Mouse (Mus musculus) left cerebral cortex, adult 8-10 months (tissue): ENCODE measurements around the gene Rasgrf2. TPM values are rescaled to one million over a fixed set of nuclear protein-coding genes. Genes with fewer than 3 reads are reported as not detected.

Experiments used
- DNase-seq, 2 experiments: peaks; one replicate each; pipeline ENCODE4 v3.0.0; 2022; ENCODE audit warnings: low spot score in 2 of 2
- total RNA-seq, 4 experiments: library from RNA; stranded (reverse); gene quantifications; 2 replicates each; pipeline ENCODE4 v1.2.4; 2022

The Rasgrf2 gene
- total RNA-seq, 4 experiments from 2014 or later: 152 to 186 (median 172) TPM

DNA sequence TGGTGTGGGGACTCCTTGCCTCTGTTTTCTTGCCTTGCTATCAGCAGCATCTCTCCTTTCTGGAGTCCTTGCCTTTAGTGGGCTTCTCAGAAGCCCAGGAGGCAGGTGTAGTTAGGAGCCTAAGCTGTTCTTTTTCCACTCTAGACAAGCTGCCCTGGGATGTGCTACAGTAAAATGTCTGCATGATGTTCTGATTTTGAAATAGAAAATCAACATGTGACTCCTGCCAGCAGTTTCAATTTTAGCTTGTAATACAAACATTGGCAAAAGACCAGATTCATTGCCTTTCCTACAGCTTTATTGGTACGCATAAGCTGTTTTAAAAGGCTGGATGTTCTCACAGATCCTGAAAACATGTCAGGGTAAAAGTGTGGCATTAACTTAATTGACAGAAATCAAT, 176.3 kb downstream of the Rasgrf2 start:
- DNase-seq: no peak

DNA sequence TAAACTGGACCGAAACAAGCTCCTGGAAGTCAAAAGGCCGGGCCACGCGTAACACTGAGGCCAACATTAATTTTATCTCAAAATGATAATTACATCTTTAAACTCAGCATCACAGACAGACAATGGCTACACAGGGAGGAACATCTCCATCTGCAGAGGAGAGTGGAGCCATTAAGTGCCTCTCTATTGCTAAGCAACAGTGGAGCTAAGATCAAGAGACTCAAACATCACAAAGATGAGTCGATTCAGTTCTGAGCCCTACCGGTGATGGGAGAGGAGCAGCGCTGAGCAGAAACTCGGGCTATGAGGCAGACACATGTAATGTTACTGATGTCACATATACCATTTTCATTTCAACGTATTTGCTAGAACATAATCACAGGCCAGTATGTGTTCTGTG, 191.3 kb downstream of the Rasgrf2 start:
- DNase-seq: no peak

DNA sequence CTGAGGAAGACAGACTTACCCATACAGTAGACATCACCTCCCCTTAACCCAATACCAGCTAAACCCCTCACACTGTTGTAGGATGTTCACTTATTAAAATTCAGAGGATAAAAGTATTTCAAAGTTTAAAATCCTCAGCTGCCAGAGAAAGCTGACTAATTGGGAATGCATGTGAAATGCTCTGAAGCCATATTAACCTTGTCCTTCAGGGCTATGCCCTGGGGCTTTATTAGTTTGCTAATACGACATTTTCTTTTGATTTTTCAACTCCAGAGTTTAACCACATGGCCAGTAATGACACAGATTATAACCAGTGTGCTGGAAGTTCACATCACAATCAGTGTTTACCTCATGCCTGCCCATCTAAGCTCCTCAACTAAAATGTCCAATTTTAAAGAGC, 192.6 kb downstream of the Rasgrf2 start:
- no peak for DNase-seq

DNA sequence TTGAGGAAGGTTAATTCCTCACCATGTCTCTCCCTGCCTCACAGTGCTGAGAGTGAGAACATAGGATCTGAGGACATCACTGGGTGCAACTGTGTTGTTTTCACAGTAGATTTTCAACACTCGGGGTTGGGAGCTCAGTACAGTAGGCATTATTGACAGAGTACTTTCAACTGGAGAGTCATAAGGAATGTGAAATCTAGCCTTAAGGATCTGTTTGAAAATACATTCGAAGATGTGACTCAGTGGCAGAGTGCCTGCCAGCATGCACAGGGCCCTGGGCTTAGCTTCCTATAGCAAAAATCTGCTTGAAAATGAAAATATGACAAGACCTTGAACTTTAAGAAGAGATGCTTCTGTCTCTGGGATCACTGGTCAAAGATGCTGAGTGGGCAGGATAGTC, 194.2 kb downstream of the Rasgrf2 start:
- no peak for DNase-seq

DNA sequence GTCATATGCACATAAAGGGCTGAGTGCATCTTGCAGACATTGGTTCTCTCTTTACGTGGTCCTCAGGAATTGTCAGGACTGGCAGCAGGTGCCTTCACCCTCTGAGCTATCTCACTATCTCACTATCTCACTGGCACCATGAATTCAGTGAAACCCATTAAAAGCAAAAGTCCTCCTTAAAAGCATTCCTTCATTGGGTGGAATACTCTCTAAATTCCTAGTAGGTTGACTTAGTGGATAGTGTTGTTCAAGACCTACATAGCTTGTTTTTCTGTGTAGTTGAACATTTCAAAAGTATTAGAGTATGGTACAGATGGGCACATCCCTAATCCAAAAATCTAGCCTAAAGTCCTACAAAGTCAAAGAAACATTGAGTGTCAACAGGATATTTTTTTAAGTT, 199.3 kb downstream of the Rasgrf2 start:
- no peak for DNase-seq

DNA sequence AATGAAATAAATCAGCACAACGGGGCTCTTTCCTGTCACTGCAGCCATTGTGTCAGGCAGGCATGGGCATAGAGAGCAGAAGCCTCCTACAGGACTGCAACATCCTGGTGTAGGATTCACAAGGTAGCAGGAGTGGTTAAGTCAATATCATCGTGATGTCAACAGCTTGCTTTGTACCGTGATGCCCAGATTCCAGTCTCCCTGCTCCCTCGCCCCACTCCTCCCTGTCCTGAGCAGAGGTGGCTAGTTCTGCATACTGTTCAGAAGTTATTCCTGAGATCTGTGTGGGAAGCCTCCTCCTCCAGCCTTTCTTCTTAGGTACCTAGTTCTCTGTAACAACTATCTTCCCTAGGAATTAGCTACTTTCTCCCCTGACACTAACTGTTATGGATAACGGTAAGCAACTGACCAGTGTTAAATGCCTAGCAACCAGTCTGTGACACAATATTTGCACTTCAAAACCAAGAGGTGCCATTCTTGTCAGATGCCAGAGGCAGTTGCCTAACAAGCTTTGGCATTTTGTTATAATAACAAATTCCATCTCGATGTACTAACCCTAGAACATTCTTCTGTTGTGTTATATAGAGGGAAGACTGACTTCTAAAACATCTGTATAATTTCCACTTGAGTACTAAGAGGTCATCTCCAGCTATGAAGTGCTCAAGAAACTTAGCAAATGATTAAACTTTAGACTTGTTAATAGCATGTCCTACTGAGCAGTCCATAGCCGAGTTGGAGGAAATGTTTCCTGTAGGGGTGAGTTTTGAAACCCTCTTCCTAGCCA, 201.3 kb downstream of the Rasgrf2 start:
- peak in 1 of 2 experiments; percentile 26 for DNase-seq

DNA sequence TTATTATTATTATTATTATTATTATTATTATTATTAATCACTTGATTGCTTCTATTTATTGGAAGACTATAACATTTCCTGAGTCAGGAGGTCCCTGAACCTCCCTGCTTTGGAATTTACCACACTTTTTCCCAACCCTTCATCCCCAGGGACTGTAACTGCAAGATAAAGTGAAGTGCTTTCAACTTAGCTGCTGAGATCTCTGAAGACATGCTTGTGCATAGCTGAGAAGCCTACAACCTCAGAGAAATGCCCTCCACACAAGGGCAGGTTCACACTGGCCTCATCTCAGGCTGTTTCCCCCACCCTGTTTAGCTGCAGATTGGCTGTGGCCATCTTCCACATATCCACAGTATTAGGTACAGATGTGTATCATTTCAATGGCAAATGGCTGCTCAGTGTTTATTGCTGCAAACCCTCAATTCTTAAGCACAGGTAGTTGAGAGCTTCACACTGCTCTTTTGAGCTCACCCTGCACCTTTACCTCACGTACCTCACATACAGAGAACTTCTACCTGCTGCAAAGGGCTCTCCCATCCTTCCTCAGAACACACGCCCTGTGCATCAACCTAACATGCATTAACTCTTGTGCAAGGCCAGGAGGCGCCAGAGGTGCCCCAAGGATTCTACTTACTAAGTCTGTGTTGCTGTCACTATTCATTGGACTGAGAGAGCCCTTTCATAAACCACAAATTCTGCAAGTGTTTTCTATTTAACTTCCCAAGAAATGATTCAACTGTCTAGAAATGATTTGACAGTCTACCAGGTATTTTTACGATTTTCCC, 202.7 kb downstream of the Rasgrf2 start:
- no peak for DNase-seq

DNA sequence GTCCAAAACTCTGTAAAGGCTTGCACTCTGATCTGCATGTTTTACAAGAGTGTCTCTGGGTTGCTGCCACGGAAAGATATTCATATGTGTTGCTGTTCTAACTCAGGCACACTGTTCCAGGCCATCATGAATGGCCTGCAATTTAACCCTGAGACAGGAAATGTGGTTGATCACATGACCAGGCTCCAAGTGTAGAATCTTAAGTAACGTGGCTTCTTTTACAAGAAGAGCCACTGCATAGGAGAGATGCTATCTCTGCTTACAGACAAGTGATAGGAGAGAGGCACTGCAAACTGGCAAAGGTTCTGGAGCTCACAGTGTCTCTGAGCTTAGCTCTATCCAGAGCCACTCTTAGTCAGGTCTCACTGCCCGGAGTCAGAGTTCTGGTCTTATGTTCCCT, 210.4 kb downstream of the Rasgrf2 start:
- DNase-seq: no peak

DNA sequence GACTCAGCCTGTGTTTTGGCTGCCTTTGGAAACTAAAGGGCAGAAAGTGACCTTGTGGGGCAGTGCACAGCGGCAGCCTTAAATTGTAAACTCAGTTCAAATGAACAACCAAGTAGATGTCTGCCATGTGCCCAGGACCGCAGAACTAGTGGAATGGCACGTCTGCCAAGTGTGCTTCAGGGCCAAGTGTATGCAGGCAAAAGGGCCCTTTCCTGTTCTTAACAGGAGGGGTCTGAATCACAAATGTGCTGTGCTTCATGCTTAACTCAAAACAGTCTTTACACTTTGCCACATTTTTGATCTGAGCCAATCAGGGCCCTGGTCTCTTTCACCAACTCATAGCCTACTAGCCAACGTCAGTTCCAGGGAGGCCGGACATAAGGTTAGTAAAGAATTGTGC, 212.7 kb downstream of the Rasgrf2 start:
- no peak for DNase-seq

DNA sequence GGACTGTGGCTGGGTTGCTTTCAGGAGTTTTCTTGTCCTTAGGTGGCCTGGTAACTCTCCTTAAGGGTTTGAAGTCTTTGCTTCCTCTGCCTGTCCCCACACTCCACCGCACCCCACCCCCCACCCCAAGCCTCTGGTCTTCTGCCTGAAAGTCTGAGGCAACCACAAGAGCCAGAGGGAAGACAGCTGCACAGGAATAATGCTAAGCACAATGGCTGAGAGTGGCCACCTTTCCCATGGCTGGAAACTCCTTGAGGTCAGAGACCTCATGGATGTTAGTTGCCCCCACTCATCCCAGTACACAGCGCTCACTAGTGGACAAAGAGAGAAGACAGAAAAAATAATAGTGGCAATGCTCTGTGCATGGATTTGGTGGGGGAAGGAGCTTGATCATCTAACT, 213.6 kb downstream of the Rasgrf2 start:
- DNase-seq: no peak

DNA sequence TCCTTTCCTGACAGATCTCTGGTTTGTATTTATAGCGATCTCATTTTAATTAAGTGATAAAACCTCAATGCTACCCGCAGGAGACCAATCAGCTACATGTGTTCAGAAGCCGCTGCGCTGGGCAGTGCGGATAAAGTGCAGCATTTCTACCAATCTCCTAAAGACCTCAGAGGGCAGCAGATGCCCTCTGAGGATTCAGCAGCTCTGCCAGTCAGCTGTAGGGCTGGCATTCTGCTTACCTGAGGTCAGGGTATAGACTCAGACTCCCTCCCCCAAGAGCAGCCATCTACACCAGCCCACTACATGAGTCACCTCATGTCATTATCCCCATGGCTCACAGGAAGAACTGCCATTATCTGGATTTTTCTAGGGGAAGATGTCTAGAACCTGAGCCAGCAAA, 215.1 kb downstream of the Rasgrf2 start:
- DNase-seq: no peak

DNA sequence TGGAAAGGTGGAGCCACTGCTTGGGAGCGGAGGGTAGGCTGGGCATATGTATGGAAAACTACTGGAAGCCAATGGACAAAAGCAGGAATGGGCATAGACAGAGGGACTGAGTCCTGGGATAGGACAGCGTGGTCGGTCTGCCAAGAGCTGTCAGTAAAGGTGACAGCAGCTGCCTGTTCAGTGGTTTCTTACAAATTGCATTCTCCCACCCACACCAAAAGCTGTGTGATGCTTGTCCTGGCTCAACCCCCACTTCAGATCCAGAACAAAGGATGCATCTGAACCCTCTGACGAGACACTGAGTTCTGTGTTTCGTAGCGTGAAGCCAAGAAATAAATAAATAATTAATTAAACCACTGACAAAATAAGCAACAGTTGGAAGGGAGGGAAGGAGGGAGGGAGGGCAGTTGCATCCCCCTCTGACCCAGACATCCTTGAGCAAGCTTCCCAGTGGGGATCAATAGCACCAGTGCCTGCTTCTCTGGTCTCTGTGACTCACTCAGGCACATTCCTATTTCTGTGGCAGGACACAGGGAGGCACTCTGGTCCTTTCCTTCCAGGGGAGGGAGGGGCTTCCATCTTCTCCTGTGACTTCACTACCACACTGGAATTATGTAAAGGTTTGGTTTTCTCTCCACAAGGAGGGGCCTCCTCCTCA, 215.7 kb downstream of the Rasgrf2 start:
- DNase-seq: peak in 1 of 2 experiments; percentile 54

DNA sequence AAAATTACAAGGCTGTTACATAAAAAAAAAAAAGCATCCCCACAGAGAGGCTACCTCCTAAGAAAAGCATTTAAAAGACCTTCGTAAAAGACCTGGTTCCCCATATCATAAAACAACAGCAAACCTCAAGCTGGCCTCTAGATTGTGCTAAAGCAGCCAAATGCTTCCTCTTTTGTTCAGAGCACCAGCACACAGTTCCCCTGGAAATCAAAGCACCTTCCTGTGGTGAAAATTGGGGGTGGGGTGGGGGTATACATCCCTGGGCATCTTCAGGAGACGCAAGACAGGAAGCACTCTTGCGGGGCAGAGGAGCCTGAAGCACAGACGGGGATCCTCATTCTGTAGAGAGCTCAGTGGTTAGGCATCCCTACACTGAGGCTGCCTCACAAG, 216.3 kb downstream of the Rasgrf2 start:
- DNase-seq: no peak

DNA sequence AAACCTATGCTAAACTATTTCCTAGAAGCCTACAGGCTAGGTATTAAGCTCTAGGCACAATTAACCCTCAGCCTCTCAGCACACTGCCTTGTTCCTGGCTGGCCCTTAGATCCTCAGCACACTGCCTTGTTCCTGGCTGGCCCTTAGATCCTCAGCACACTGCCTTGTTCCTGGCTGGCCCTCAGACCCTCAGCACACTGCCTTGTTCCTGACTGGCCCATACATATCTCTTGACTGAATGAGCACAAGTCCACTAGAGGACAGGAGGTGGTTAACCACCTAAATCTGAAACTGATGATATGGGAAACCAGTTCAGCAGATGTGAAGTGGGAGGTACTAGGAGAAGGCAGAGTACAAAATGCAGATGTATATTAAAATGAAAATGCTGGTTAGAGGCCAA, 219.8 kb downstream of the Rasgrf2 start:
- no peak for DNase-seq

DNA sequence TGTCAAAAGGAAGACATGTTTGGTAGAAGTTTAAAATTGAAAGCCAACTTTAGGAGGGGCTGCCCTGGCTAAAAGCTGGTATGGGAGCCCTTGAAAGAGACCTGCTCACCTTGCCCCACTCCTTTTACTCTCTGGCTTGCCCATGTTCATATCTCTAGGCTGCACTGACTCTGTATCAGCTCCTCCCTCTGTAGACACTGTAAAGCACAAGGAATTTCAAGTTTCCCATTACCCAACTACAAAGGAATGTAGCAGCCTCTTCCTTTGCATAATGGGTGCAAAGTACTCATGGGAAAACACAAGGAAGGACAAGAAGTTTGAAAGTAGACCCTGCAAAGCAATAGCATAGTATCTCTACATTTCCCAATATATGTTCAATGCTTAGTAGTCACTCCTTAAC, 220.2 kb downstream of the Rasgrf2 start:
- no peak for DNase-seq

DNA sequence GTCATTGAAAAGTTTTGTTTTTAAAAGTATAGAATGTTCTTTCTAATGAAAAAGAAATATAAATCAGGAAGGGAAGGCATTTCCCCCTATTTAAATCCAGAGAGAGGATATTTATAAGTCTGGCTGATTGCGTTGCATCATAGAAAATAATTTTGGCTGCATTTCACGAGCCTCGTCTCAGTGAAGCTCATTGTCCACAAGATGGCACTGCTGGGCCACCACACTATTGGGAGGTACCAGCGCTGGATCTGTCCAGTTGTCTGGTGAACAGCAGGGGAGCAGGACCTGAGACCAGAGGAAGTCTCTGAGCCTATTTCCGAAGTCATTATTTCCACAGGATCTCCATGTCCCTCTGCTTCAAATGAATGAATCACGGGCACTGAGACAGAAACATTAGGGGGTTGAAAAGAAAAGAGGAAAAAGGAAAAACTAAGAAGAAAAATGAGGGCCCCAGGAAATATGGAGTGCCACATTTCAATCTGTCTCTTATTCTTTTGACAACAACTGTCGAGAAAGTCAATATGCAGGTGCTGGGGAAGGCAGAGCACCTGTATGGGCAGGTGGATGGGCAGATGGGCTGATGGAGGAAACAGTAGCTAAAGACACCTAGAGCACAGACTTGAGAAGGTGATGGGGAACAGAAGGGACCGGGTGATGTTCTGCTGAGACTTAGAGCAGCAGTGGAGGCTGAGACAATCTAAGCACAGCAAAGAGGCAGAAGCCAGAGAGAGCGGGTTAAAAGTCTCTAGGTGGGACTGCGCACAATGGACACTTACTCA, 223.1 kb downstream of the Rasgrf2 start:
- DNase-seq: peak; percentile 41 to 46

DNA sequence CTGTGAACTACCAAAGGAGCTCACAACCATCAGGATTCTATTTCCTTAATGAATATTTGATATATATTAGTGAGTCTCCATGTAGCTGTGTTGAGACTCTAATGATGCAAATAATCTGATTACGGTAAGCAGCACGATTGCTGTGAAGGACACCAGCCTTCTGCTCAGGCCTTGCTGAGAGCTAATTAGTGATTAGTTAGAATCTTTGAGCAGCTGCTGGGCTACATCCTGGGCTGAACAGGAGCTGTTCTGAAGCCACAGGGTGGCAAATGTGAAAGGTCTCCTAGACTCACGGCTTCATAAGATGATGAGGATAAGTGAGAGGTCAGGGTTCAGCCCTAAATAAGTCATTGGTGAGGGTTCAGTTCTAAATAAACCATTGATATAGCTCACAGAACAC, 225.1 kb downstream of the Rasgrf2 start:
- DNase-seq: no peak

DNA sequence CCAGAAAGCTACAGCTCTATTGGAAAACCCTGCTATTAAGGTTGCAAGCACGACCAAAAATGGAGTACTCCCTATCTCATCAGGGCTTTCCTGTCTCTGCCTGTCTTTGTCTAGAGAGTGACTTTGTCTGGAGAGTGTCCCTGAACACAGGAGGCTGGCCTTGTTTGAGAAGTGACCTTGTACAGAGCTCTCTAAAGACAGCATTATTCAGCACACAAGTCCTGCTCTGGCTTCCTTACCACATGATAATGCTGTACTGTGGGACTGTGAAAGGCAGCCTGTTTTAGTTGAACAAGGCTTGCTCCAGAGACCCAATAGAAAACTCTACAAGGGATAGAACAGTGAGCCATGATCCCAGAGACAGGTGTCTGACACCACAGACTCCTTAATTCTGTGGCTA, 235.0 kb downstream of the Rasgrf2 start:
- no peak for DNase-seq

DNA sequence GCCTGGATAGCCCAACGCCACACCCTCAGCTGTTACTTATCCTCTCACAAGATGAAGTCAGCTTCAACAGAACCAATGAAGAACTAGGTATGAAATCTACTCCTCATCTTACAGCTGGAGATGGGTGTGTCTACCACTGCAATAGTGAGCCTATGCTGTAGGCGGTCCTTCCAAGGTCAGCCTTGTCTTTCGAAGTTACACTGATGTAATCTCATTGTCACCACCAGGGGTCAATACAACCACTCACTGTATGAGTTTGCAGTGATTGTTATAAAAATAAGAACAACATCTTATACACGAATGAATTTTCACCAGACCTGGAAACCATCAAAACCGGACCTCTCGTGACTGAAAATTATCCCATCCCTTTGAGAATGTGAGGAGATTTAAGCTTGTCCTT, 238.3 kb downstream of the Rasgrf2 start:
- no peak for DNase-seq

DNA sequence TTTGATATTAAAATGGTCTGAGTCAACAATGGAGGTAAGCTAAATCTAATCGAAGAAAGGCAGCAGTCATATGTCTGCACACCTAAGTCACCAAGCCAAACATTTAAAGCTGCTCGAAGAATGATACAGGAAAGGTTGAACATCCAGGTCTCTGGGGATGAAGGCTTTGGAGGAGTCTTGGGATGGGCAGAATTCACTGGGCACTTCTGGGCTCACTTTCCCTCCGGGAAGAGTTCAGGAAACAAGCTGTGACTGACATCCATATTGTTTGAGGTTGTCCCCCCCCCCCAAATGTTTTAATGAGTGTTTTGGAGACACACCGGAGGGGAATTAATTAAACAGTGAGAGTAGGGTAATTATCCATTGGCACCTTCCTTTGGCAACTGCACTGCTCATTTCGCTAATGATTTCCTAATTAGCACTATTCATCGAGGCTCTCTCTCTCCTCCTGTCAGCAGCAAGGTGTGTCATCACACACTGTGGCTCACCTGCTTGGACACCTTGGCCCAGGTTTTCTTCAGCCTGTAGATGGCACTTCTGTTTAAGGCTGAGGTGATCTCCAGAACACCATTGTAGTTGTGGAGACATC, 241.3 kb downstream of the Rasgrf2 start:
- no peak for DNase-seq

DNA sequence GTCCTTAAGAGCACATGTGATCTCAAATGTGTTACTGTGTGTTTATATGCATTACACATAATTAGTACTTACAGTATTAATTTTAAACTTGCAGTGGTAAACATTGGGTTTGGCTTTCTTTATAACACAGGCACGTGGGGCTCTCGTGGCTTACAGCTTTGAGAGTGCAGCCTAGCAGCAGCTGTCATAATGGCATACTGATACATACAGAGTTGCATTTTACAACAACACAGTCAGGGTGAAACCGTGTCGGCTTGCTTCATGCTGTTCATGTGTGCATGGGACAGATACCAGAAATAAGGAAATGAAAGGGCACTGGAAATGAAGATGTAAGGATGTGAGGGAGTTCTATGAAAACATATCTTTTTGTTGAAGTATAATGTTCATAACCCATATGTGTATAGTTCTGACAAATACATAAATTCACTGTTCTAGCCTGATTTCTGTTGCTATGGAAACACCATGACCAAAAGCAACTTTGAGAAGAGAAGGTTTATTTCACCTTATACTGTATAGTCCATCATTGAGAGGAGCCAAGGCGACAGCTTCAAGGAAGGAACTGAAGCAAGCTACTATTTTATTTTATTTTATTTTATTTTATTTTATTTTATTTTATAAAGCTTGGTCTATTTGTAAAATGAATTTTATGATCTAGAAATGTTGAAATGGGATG, 246.6 kb downstream of the Rasgrf2 start:
- no peak for DNase-seq
